Mouse (Mus musculus) fat pad, adult 2 months (tissue): ENCODE data around the gene Cnppd1.

Experiments
- DNase-seq: peaks from one replicate; pipeline ENCODE4 v3.0.0-alpha.2; 2011; ENCODE audit warnings: low read depth, low spot score; ENCODE audit errors: extremely low read depth

Cnppd1 gene

DNA sequence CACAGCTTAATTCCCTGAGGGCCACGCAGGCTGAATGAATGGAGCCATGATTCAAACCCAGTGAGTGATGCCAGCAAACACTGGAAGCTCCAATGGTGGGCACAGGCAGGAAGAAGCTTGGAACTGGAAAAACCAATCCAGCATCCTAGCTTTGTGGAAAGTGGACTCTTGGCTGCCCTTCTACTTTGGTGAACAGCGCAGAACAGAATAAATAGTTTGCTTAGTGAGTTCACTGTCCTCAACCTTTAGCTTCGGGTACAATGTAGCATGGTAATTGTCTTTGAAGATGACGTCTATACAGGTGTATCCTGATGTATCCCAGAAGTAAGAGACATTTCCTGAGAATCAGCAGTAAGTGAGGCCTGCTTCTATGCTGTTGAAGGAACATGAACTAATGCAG is 6.2 kb upstream of the Cnppd1 start:
- no peak for DNase-seq

DNA sequence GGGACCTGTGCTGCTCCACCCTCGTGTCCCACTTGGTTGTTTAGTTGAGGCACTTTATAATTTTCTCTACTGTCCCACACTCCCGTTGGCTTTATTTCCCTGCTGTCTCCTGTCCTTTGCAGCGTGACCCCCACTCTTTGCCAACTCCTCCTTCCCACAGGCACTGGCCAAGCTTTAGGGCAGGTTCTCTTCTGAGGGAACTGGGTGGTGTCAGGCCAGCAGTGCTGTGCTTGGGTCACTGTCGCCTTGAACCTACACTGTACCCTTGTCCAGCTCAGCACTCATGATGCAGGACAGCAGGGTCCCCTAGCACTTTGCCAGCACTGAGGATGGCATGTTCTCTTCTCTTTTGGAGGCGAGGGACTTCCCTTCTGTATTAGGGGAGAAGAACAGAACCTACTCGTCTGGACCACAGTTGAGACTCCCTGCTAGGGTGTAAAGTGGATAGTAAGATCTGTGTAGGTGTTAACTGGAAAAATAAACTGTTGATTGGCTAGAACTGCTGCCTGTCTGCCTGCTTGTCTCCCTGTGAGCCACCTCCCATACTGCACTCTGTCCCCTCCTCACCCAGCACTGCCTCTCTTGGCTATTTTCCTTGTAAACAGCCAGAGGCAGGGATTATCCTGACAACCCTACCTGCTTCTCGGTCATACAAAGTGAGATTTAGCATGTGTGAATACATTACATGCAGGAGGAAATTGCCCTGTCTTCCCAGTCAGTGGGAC is 5.1 kb upstream of the Cnppd1 start:
- no peak for DNase-seq

DNA sequence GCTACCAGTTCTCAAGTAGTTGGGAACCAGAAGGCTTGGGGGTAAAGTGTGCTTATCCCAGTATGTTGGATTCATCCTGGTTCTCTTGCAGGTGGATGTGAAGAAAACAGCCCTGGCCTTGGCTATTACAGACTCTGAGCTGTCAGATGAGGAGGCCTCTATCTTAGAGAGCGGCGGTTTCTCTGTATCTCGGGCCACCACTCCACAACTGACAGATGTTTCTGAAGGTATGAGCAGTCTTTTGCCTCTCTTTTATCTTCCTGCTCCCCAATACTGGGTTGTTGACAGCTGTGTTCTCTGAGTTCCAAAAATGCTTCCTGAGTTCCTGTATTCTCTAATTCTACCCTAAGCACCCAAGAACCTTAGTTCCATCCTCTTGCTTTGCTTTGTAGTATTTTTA is 3.1 kb upstream of the Cnppd1 start:
- DNase-seq, result no peak

DNA sequence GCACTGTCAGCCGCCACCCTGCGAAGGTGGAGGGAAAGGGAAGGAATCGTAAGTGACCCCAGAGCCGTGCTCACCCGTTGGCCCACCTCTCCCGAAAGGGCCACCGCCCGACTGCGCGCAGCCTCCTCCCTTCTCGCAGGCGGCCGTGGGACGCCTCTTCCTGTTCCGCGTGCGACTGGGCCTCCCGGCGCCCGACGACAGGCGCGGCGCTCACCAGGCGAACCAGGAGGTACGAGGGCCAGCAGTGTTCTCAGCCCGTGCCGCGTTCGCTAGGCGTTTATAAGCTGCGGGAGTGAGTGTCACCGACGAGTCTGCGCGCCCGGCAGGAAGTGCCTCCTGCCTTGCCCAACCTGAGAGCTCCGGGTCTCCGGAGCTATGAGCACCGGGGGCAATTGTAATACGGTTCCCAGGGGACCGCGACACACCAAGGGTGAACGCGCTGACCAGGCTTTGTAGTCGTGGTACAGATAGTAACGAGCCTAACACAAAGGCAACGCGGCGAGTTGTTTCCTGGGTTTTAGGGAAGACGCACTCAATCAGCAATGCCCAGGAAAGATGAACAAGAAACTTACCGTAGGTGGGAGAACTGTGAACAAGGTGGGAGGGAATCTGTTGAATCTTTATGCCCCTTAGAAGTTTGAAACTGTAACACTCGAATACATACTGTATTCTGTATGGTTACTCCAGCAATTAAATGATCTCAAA is 873 bp downstream of the Cnppd1 start:
- DNase-seq, result no peak

DNA sequence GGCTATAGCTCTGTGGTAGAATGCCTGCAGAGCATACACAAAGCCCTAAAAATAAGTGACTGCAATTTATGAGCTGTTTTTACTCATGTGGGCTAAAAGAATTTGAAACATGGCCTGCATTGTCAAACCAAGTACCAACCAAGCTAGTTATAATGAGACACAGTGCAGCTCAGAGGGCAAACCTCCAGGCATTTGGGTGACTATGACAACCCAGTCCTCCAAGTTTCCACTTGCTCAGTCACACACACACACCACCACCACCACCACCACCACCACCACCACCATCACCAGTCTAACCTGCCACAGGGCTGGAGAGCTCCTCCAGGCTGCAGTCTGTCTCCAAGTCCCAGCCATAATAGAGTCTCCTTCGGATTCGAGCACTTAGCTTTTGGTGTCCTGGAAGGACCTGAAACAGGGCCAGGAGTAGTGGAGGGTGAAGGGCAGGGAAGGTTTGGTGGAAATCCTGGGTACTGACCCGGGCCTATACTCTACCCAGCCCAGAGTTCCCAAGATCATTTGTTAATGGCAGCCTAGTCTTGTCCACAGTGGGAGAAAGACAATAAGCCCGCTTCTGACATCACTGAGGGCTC is 1.8 kb downstream of the Cnppd1 start:
- no peak for DNase-seq

DNA sequence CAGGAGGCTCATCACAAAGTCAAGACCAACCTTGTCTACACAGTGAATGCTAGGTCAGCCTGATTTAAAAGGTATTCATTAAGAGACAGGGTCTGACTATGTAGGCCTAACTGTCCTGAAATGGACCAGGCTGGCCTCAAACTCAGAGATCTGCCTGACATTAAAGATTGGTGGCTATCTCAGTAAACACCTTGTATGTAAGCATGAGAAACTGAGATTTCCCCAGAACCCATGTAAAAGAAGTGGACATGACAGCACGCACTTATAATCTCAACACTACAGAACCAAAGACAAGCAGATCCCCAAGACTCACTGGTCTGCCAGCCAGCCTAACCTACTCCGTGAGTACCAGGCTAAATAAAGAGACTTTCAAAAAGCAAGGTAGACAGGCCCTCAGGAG is 4.1 kb downstream of the Cnppd1 start:
- DNase-seq, result no peak

DNA sequence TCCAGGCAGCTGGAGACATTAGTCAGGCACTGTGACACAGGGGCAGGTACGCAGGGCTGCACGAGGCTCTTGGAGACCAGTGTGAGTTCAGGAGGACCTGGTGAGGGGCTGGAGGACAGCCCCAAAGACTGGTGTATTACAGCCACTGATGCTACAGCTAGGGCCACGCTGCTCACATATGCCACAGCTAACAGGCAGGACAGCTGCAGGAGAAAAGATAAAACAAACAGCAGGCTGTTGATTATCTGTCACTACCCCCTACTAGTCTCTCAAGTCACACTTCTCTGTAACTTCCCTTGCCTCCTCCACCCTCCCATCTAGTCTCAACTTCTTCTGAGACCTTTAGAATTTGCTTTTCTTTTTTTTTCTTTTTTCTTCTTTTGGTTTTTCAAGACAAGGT is 5.8 kb downstream of the Cnppd1 start:
- no peak for DNase-seq

DNA sequence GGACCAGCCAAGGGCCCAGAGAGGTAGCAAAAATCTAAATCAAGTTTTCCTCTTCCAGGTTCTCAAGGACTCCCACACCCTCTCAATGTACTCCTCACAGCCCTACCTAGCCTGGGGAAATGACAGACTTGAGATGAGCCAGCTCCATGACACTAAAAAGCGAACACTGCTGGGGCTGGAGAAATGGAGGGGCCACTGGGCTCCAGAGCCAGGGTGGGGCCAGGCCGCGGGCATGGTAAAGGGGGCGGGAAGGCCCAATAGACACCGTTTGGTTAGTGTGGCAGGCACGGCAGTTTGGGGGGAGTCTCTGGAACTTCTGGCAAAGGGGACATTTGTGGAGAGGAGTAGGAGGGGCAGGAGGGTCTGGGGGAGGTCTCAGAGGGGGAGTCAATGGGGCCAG is 6.2 kb downstream of the Cnppd1 start:
- DNase-seq, result no peak

DNA sequence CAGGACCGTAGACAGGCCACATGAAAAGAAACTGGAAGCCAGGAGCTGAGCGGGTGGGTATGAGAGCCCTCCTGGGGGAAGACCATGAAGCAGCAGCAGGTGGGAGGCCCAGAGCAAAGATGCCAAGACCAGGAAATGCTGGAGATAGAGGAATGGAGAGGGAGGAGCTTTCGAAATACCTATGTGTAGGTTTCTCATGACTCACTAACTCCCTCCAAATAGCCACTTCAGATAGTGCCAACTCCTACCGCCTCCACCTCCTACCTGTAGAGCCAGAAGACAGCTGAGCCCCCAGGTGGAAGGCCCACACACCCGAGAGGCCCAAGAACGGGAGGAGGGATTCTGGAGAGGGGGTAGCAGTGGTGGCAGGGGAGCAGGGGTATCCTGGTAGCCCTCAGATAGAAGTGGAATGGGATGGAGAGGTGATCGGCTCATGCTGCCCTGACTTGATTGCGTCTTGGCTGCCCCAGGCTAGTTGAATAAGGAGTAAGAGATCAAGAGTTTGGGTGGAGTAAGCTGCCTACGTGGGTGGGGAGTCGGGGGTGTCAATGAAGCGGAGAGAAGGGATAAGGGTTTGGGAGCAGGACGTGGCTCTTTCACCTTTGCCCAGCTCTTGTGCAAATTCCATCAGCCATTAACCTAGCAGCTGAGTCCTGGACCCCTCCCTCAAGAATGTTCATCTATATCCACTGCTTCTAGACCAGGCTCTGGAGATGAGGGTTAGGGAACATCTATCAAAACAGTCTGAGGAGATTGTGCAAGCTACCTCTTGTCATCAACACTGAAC is 8.9 kb downstream of the Cnppd1 start, which contains the start of gene Slc23a3:
Slc23a3 (minus strand) TSS at position 470 of the 787 bp plus-strand sequence.
- no peak for DNase-seq

DNA sequence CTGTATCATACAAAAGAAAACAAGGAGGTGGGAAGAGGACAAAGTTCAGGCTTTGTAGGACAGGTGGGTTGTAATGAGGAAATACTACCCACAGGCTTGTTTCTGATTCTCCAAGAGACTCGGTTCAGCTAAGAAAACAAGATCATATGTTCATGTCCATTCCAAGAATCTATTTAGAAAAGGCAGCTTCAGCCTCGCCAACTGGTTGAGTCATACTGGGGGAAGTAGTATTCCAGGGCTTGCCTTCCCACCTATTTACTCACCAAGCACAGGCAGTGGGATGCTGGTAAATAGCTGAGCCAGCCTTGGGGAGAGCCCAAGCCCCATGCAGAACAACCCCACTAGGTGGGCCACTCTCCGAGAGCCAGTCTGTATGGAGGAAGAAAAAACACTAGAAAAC is 13.9 kb downstream of the Cnppd1 start:
- DNase-seq, result no peak

DNA sequence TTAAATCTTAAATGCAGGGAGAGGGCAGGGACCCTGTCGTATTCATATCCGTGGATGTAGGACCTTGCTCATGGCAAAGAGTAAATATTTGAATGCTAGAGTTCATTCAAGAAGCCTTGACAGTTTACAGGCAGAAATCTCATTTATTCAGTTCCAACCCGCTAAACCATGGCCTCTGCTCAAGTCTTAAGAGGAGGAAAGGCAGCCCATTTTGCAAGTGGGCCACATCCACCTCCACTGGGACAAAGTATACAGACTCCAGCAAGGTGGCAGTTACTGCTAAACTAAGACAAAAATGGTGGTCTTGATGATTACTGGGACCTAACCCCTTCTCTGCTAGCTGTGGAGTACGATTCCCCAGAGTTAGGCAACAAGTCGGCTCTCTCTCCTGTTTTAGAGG is 17.1 kb downstream of the Cnppd1 start:
- no peak for DNase-seq

DNA sequence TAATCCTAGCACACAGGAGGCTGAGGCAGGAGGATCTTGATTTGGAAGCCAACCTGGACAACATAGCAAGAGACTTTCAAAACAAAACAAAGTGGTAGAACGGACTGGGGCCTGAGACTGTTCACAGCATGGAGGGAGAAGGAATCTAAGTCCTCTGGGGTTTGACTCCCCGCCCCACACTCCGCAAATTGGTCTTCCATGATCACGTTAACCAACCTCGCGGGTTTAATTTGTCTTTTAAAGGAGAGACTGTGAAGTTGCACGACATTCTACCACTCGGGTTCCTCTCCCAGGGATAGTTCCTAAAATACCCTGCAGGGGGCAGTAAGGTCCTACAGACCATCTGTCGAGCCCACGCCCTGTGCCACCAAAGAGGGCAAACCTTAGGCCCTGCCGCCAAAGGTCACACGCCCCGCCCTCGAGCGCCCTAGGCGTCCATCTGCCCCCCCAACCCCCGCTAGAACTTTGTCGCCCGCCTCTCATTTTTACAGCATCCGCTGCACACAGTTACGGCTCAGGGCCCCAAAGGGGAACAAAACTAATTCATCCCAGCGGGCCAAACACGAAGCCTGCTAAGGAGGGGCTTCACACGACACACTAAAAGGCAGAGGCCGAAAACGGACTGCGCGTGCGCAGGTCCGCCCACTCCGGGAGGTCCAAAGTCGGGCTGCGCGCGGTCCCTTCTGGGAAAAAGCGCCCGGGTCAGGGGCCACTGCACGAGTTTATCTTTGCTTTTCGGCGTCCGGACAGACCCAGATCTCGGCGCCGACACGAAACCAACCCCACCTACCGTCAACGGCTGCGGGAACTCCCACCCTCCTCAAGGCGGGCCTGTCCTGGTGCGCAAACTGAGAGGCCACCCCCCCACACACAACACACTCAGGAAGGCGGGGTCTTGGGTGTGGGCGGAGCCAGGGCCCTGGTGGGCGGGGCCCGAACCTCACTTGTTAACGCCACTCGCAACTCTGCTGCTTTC is 17.9 kb downstream of the Cnppd1 start, which contains the start of gene Nhej1:
Nhej1 (minus strand) TSS at position 855 of the 976 bp plus-strand sequence.
- no peak for DNase-seq

DNA sequence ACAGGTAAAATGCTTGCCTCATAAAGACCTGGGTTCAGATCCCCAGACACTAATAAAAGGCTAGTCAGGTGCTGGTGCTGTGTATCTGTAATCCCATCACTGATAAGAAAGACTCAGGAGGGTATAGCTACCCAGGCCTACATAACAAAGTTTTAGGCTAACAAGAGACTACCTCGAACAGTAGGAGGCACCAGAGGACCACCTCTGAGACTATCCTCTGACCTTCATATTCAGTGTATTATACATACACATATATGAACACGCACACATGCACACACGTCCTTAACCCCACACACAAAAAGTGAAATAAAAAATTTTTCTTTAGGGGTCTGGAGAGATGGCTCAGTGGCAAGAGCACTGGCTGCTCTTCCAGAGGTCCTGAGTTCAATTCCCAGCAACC is 20.3 kb downstream of the Cnppd1 start:
- no peak for DNase-seq
